Mouse (Mus musculus) forebrain, embryonic 16.5 days (tissue): ENCODE results near the gene Myh10. TPM values are rescaled to one million over a fixed set of nuclear protein-coding genes. Genes with fewer than 3 reads are reported as not detected.

Source experiments
- ATAC-seq: fragments of 200-750 bp; cut with Nextera tagmentation; 2 replicates; pipeline ENCODE4 v1.8.0; 2017; ENCODE audit warnings: mild to moderate bottlenecking, moderate library complexity
- H3K27ac ChIP-seq: fragments of 300-500 bp; sonication (generic); 2 replicates; pipeline ENCODE4 v1.5.1; 2014; ENCODE audit warnings: low read length, control low read depth
- H3K27me3 ChIP-seq: fragments of 300-500 bp; sonication (generic); replicated peaks from 2 replicates; pipeline ENCODE4 v1.6.1; 2014; ENCODE audit warnings: low read length; ENCODE audit not compliant: control insufficient read depth, insufficient read depth
- H3K36me3 ChIP-seq: fragments of 300-500 bp; sonication (generic); 2 replicates; pipeline ENCODE4 v1.6.1; 2014; ENCODE audit not compliant: control insufficient read depth, insufficient read depth
- H3K4me1 ChIP-seq: fragments of 300-500 bp; sonication (generic); replicated peaks from 2 replicates; pipeline ENCODE4 v1.6.1; 2014; ENCODE audit warnings: low read length; ENCODE audit not compliant: control insufficient read depth, insufficient read depth
- H3K4me2 ChIP-seq: fragments of 300-500 bp; sonication (generic); 2 replicates; pipeline ENCODE4 v1.6.1; 2014; ENCODE audit warnings: mild to moderate bottlenecking, low read length, control low read depth
- H3K4me3 ChIP-seq: fragments of 300-500 bp; sonication (generic); replicated peaks from 2 replicates; pipeline ENCODE4 v1.5.1; 2014; ENCODE audit warnings: mild to moderate bottlenecking, low read length, control low read depth
- H3K9ac ChIP-seq: fragments of 300-500 bp; sonication (generic); replicated peaks from 2 replicates; pipeline ENCODE4 v1.6.1; 2014; ENCODE audit warnings: low read depth, low read length, control low read depth
- H3K9me3 ChIP-seq: fragments of 300-500 bp; sonication (generic); 2 replicates; pipeline ENCODE4 v1.6.1; 2016; ENCODE audit warnings: low read length; ENCODE audit not compliant: control insufficient read depth
- WGBS: fragments of 180-500 bp; shearing (Covaris S2); extraction: QIAGEN DNeasy Blood & Tissue Kit; methylation state at CpG from one replicate; pipeline ENCODE4 v1.1.7; 2014; 5-methylcytosine and 5-hydroxymethylcytosine counted together
- polyA plus RNA-seq: library from polyadenylated mRNA; unstranded; fragments of >200 nt; fragmentation: Nextera tagmentation; extraction: Ambion mirVana; gene quantifications from 2 replicates; pipeline ENCODE4 v1.2.1, GENCODE M21; 2015

The Myh10 gene
- polyA plus RNA-seq, 1 experiment from 2014 or later: 136 TPM

GRCm38 (mm10) chr11:68853611-68854401 is 162.4 kb downstream of the Myh10 start:
- peak overlapping the region; percentile 81 for H3K4me2 ChIP-seq
- peak overlapping the region; percentile 72 for H3K27ac ChIP-seq
- ATAC-seq: no peak
- peak overlapping the region; percentile 58 for H3K9ac ChIP-seq
- H3K36me3 ChIP-seq: no peaks in the 10 kb centered on the region
- no peaks in the 10 kb centered on the region for H3K9me3 ChIP-seq
- peak overlapping the region; percentile 74 for H3K4me3 ChIP-seq
- H3K4me1 ChIP-seq: peaks cover 22% of the 10 kb centered on the region
- H3K27me3 ChIP-seq: no peaks in the 10 kb centered on the region
- WGBS: 44% methylated on average over 14 of the region's 14 CpGs

- Histone ChIP-seq H3K27me3 (no peaks in the 10 kb centered on the region), H3K4me3 (no peak overlapping the region), H3K4me2 (no peak overlapping the region), H3K9me3 (no peaks in the 10 kb centered on the region), H3K27ac (no peak overlapping the region), H3K36me3 (no peaks in the 10 kb centered on the region), H3K9ac (no peak overlapping the region), H3K4me1 (peaks cover 22% of the 10 kb centered on the region)
- 89% methylated on average over 3 of the region's 3 CpGs for WGBS
- no peak for ATAC-seq
Observed at GRCm38 (mm10) chr11:68854621-68855020, 163.3 kb downstream of the Myh10 start.

- H3K4me2 ChIP-seq: no peak overlapping the region
- 81% methylated on average over 3 of the region's 3 CpGs for WGBS
- H3K27ac ChIP-seq: no peak overlapping the region
- H3K4me3 ChIP-seq: no peak overlapping the region
- H3K9ac ChIP-seq: no peak overlapping the region
- H3K4me1 ChIP-seq: peaks cover 8% of the 10 kb centered on the region
- ATAC-seq: no peak
- H3K36me3 ChIP-seq: no peaks in the 10 kb centered on the region
- no peaks in the 10 kb centered on the region for H3K27me3 ChIP-seq
- H3K9me3 ChIP-seq: no peaks in the 10 kb centered on the region
Observed at GRCm38 (mm10) chr11:68857329-68857728, 166.0 kb downstream of the Myh10 start.

GRCm38 (mm10) chr11:68859943-68860593 is 168.7 kb downstream of the Myh10 start:
- 83% methylated on average over 8 of the region's 8 CpGs for WGBS
- Histone ChIP-seq H3K4me1 (no peaks in the 10 kb centered on the region), H3K4me3 (no peak overlapping the region), H3K27ac (no peak overlapping the region), H3K27me3 (no peaks in the 10 kb centered on the region), H3K9ac (no peak overlapping the region), H3K36me3 (no peaks in the 10 kb centered on the region), H3K9me3 (no peaks in the 10 kb centered on the region), H3K4me2 (no peak overlapping the region)
- ATAC-seq: no peak

GRCm38 (mm10) chr11:68862260-68862659 is 170.9 kb downstream of the Myh10 start:
- no peak overlapping the region for H3K9ac ChIP-seq
- H3K27me3 ChIP-seq: no peaks in the 10 kb centered on the region
- no peak overlapping the region for H3K4me2 ChIP-seq
- no peak overlapping the region for H3K27ac ChIP-seq
- H3K4me3 ChIP-seq: no peak overlapping the region
- no peaks in the 10 kb centered on the region for H3K36me3 ChIP-seq
- WGBS: 71% methylated on average over 2 of the region's 2 CpGs
- no peak for ATAC-seq
- no peaks in the 10 kb centered on the region for H3K4me1 ChIP-seq
- no peaks in the 10 kb centered on the region for H3K9me3 ChIP-seq

GRCm38 (mm10) chr11:68863631-68864091 is 172.3 kb downstream of the Myh10 start:
- H3K9ac ChIP-seq: no peak overlapping the region
- no peaks in the 10 kb centered on the region for H3K9me3 ChIP-seq
- WGBS: 76% methylated on average over 4 of the region's 4 CpGs
- no peaks in the 10 kb centered on the region for H3K36me3 ChIP-seq
- no peak overlapping the region for H3K4me3 ChIP-seq
- no peak overlapping the region for H3K4me2 ChIP-seq
- no peak overlapping the region for H3K27ac ChIP-seq
- H3K27me3 ChIP-seq: no peaks in the 10 kb centered on the region
- ATAC-seq: no peak
- no peaks in the 10 kb centered on the region for H3K4me1 ChIP-seq

- no peak for ATAC-seq
- no peaks in the 10 kb centered on the region for H3K4me1 ChIP-seq
- H3K27ac ChIP-seq: no peak overlapping the region
- 63% methylated on average over 9 of the region's 9 CpGs for WGBS
- H3K36me3 ChIP-seq: no peaks in the 10 kb centered on the region
- H3K9ac ChIP-seq: no peak overlapping the region
- H3K4me3 ChIP-seq: no peak overlapping the region
- no peak overlapping the region for H3K4me2 ChIP-seq
- no peaks in the 10 kb centered on the region for H3K27me3 ChIP-seq
- H3K9me3 ChIP-seq: no peaks in the 10 kb centered on the region
Observed at GRCm38 (mm10) chr11:68864544-68865189, 173.3 kb downstream of the Myh10 start.

Other genes with a start within 250 kb of the Myh10 start
- 1.8 and 2.2 TPM in 2 replicates for gene Pik3r6, start 188.5 kb upstream of the Myh10 start, polyA plus RNA-seq
- not detected in 2 replicates for gene Mfsd6l, start 135.4 kb upstream of the Myh10 start, polyA plus RNA-seq
- gene Ccdc42, start 104.5 kb upstream of the Myh10 start, polyA plus RNA-seq: 0.58 TPM in 1 of 2 replicates, not detected in the other
- gene Ndel1, start 180.3 kb downstream of the Myh10 start, polyA plus RNA-seq: 96.8 and 100 TPM in 2 replicates
- not detected in 2 replicates for gene Rnf222, start 197.0 kb downstream of the Myh10 start, polyA plus RNA-seq
- 554 and 607 TPM in 2 replicates for gene Rpl26, start 210.0 kb downstream of the Myh10 start, polyA plus RNA-seq
- 0.35 TPM in 1 of 2 replicates, not detected in the other for gene Odf4, start 235.5 kb downstream of the Myh10 start, polyA plus RNA-seq